12 mouse cellular contexts compared by ENCODE assay signal in the genomic region with DNA sequence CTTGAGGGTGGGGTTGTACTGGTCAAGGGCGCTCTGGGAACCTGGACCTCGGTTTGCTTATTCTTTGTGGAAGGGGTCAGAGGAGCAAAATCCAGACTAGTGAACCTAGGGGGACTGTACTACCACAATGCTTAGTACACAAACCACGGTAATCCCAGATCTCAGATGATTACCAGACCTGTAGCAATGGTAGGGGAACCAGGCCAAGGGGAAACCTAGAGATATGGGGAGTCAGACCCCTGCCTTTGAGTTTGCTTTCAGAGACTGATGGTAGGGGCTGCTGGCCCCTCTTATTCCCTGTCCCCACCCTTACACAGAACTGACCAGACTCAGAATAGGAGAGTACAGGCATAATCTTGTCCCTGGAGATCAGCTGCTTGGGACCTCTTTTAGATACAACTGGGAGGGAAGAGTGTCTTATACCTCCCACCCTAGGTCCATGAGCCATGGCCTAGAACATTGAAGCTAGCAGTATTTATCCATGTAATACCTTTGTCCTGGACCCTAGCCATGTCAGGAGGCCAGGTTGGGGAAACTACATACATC. TPM values are rescaled to one million over a fixed set of nuclear protein-coding genes. Genes with fewer than 3 reads are reported as not detected.
DNase-seq lines count a peak whose midpoint lies in the region; ATAC-seq and TF ChIP-seq lines count a peak whose summit lies in the region.
"Had no signal": no experiment of that assay in that cellular context is flagged by ENCODE, and none has a peak within 500 bp of the region (broad histone marks: within the 10 kb centered on the region; RNA-seq: fewer than 3 reads in every experiment).

No protein-coding gene starts in this region.

- DNase-seq in heart, postnatal 0 days (ENCODE audit: low spot score): no peak
- DNase-seq in heart, adult 9 months (ENCODE audit: low spot score in 2 of 2): no peak
- DNase-seq in embryonic facial prominence, embryonic 14.5 days (ENCODE audit: low spot score): no peak
- no peak for DNase-seq in cerebellum, postnatal 25 days
- DNase-seq in lung, adult 2 months: no peak
- no peak for DNase-seq in spleen, postnatal 10 days (ENCODE audit: low spot score in 2 of 2)
- DNase-seq: cerebellum, adult 18-20 months had no signal

- no peak for TF ChIP-seq POLR2A in lung, adult 2 months (IDR thresholded peaks at IDR 0.05; ENCODE audit: borderline replicate concordance, extremely low read depth, low read depth, low read length)

- H3K27ac ChIP-seq in heart, postnatal 0 days (ENCODE audit: low read depth): no peak overlapping the region
- no peak overlapping the region for H3K27ac ChIP-seq in embryonic facial prominence, embryonic 14.5 days (replicated peaks; ENCODE audit: low read depth, low read length)
- H3K27ac ChIP-seq in hindbrain, embryonic 15.5 days (replicated peaks): 0 out of 2 replicates have a peak overlapping the region, but pooled peaks have one; percentile 26
- H3K27ac ChIP-seq in neural tube, embryonic 12.5 days: no peak overlapping the region

- no peak for TF ChIP-seq EP300 in heart, postnatal 0 days (IDR thresholded peaks at IDR 0.05; ENCODE audit: low read depth)

- H3K9ac ChIP-seq in heart, postnatal 0 days (replicated peaks; ENCODE audit: low read depth, low read length): no peak overlapping the region
- no peak overlapping the region for H3K9ac ChIP-seq in embryonic facial prominence, embryonic 14.5 days (ENCODE audit: low read depth, low read length)
- H3K9ac ChIP-seq in hindbrain, embryonic 15.5 days: no peak overlapping the region; the same call in 1 of the 2 replicates
- H3K9ac ChIP-seq in neural tube, embryonic 12.5 days: no peak overlapping the region
- H3K9ac ChIP-seq: lung, embryonic 14.5 days had no signal

- H3K27me3 ChIP-seq in heart, postnatal 0 days (ENCODE audit: control insufficient read depth, insufficient read depth, low read length): peaks cover 100% of the 10 kb centered on the region
- peaks cover 97% of the 10 kb centered on the region for H3K27me3 ChIP-seq in embryonic facial prominence, embryonic 14.5 days (replicated peaks; ENCODE audit: control insufficient read depth, insufficient read depth, low read length)
- H3K27me3 ChIP-seq in hindbrain, embryonic 15.5 days: peaks cover 51% of the 10 kb centered on the region
- H3K27me3 ChIP-seq in neural tube, embryonic 12.5 days (replicated peaks): peaks cover 91% of the 10 kb centered on the region

- H3K4me3 ChIP-seq in heart, postnatal 0 days (ENCODE audit: low read depth, low read length): peak overlapping the region; percentile 18; the same call in 1 of the 2 replicates
- no peak overlapping the region for H3K4me3 ChIP-seq in embryonic facial prominence, embryonic 14.5 days (ENCODE audit: low read depth, low read length)
- H3K4me3 ChIP-seq in hindbrain, embryonic 15.5 days: peak overlapping the region; percentile 53; the same call in 1 of the 2 replicates
- no peak overlapping the region for H3K4me3 ChIP-seq in neural tube, embryonic 12.5 days
- H3K4me3 ChIP-seq in lung, adult 2 months (replicated peaks; ENCODE audit: extremely low read depth, low read depth, low read length): no peak overlapping the region

- H3K4me1 ChIP-seq in heart, postnatal 0 days (ENCODE audit: control insufficient read depth, insufficient read depth): peaks cover 20% of the 10 kb centered on the region
- peaks cover 9% of the 10 kb centered on the region; the same call in 1 of the 2 replicates for H3K4me1 ChIP-seq in embryonic facial prominence, embryonic 14.5 days (ENCODE audit: control insufficient read depth, insufficient read depth, low read length)
- H3K4me1 ChIP-seq in hindbrain, embryonic 15.5 days (replicated peaks): peaks cover 66% of the 10 kb centered on the region
- peaks cover 63% of the 10 kb centered on the region for H3K4me1 ChIP-seq in neural tube, embryonic 12.5 days
- peaks cover 7% of the 10 kb centered on the region for H3K4me1 ChIP-seq in lung, adult 2 months (ENCODE audit: control insufficient read depth, insufficient read depth, low read length)

- ATAC-seq in heart, postnatal 0 days (ENCODE audit: insufficient read depth, low read depth): no peak
- no peak for ATAC-seq in embryonic facial prominence, embryonic 14.5 days (ENCODE audit: low read depth)
- no peak for ATAC-seq in hindbrain, embryonic 15.5 days (ENCODE audit: low FRiP score, low read depth)
- ATAC-seq in neural tube, embryonic 12.5 days (ENCODE audit: low FRiP score, low read depth): no peak
- ATAC-seq: activated CD4-positive, CD25-positive, alpha-beta regulatory T cell, adult 4 months had no signal

- TF ChIP-seq CTCF in heart, postnatal 0 days (IDR thresholded peaks at IDR 0.05; ENCODE audit: low read depth): no peak
- TF ChIP-seq CTCF in lung, adult 2 months (IDR thresholded peaks at IDR 0.05; ENCODE audit: insufficient read depth, low read length): no peak

- no peaks in the 10 kb centered on the region for H3K36me3 ChIP-seq in heart, postnatal 0 days (replicated peaks; ENCODE audit: control insufficient read depth, insufficient read depth, low read length)
- H3K36me3 ChIP-seq in embryonic facial prominence, embryonic 14.5 days (ENCODE audit: control insufficient read depth, insufficient read depth, low read length): no peaks in the 10 kb centered on the region
- H3K36me3 ChIP-seq in hindbrain, embryonic 15.5 days: no peaks in the 10 kb centered on the region
- H3K36me3 ChIP-seq in neural tube, embryonic 12.5 days: no peaks in the 10 kb centered on the region

- H3K9me3 ChIP-seq in heart, postnatal 0 days (replicated peaks; ENCODE audit: control insufficient read depth, low read length): no peaks in the 10 kb centered on the region
- no peaks in the 10 kb centered on the region for H3K9me3 ChIP-seq in embryonic facial prominence, embryonic 14.5 days (ENCODE audit: control insufficient read depth, low read length)
- no peaks in the 10 kb centered on the region for H3K9me3 ChIP-seq in hindbrain, embryonic 15.5 days
- no peaks in the 10 kb centered on the region for H3K9me3 ChIP-seq in neural tube, embryonic 12.5 days

- 24% methylated on average over 3 of the region's 3 CpGs for WGBS in heart, postnatal 0 days
- WGBS in embryonic facial prominence, embryonic 14.5 days: 17% methylated on average over 3 of the region's 3 CpGs
- WGBS in hindbrain, embryonic 15.5 days: 26% methylated on average over 3 of the region's 3 CpGs
- WGBS in neural tube, embryonic 12.5 days: 7% methylated on average over 3 of the region's 3 CpGs
- WGBS in lung, adult 2 months: 41% methylated on average over 3 of the region's 3 CpGs

- H3K4me2 ChIP-seq in heart, postnatal 0 days (ENCODE audit: low read depth, low read length): no peak overlapping the region
- H3K4me2 ChIP-seq in embryonic facial prominence, embryonic 14.5 days (ENCODE audit: low read depth, low read length): peak overlapping the region; percentile 94
- H3K4me2 ChIP-seq in hindbrain, embryonic 15.5 days: peak overlapping the region; percentile 99
- H3K4me2 ChIP-seq in neural tube, embryonic 12.5 days (replicated peaks): peak overlapping the region; percentile 89

RNA-seq across cellular contexts. Expression of a gene that starts 3.1 kb away (rescaled TPM):
- total RNA-seq in heart, postnatal 0 days (2014; rRNA removed; ENCODE audit: low replicate concordance): 1.3 and 1.9 TPM in 2 replicates
- 0.07 and 0.10 TPM in 2 replicates for polyA plus RNA-seq in heart, postnatal 0 days (2015; fragmentation: Nextera tagmentation; extraction: Ambion mirVana)
- polyA plus RNA-seq in embryonic facial prominence, embryonic 14.5 days (2014; fragmentation: Nextera tagmentation; extraction: Ambion mirVana): 1.3 TPM in 2 replicates
- polyA plus RNA-seq in hindbrain, embryonic 15.5 days (2015; fragmentation: Nextera tagmentation; extraction: Ambion mirVana): 2.8 and 3.9 TPM in 2 replicates
- 2.6 TPM in 2 replicates for polyA plus RNA-seq in neural tube, embryonic 12.5 days (2016; fragmentation: Nextera tagmentation; extraction: Ambion mirVana)
- polyA plus RNA-seq in lung, adult 2 months (2012; rRNA removed): 22.5 and 27.8 TPM in 2 replicates
- total RNA-seq: MEL had no signal
- polyA plus RNA-seq: activated CD4-positive, CD25-positive, alpha-beta regulatory T cell, adult 4 months had no signal

Comparison
In these comparisons a context has a peak if more than half of its experiments do, and no peak if none do; other contexts are left out.
1. H3K4me3 ChIP-seq: peak in heart, postnatal 0 days (single experiment) and hindbrain, embryonic 15.5 days (single experiment); none in embryonic facial prominence, embryonic 14.5 days (single experiment), neural tube, embryonic 12.5 days (single experiment) and lung, adult 2 months (single experiment).